ENCODE assay signal across 10 mouse cellular contexts in the genomic region with DNA sequence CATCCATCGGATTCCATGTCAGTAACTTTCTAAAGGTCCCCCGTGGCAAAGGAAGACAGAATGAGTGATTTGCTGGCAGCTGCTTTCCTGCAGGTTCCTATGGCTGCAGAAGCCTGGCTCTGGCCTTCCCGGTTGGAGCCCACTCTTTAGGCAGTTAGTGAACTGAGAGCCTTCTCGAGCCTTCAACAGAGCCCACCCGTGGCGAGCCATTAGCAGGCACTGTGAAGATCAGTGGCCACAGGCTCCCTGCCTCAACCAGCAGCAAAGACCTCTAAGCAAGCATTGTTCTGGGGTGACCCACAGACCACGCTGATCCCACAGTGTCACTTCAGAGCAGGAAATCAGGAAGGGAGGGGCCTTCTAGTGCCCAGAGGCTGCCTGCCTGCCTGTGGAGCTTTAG. TPM values are rescaled to one million over a fixed set of nuclear protein-coding genes. Genes with fewer than 3 reads are reported as not detected.
DNase-seq lines count a peak whose midpoint lies in the region; ATAC-seq and TF ChIP-seq lines count a peak whose summit lies in the region.
"Had no signal": no experiment of that assay in that cellular context is flagged by ENCODE, and none has a peak within 500 bp of the region (broad histone marks: within the 10 kb centered on the region; RNA-seq: fewer than 3 reads in every experiment).

No protein-coding gene starts in this region.

- H3K27ac ChIP-seq in neural tube, embryonic 15.5 days (replicated peaks) = no peak overlapping the region
- no peak overlapping the region for H3K27ac ChIP-seq in forebrain, embryonic 14.5 days (ENCODE audit: low read depth, low read length)
- H3K27ac ChIP-seq in limb, embryonic 14.5 days (replicated peaks; ENCODE audit: low read depth, low read length) = 0 out of 2 replicates have a peak overlapping the region, but pooled peaks have one; percentile 22
- H3K27ac ChIP-seq: lung, embryonic 15.5 days had no signal

- peaks cover 17% of the 10 kb centered on the region; the same call in 1 of the 2 replicates for H3K27me3 ChIP-seq in neural tube, embryonic 15.5 days (replicated peaks)
- H3K27me3 ChIP-seq in forebrain, embryonic 14.5 days (replicated peaks; ENCODE audit: control insufficient read depth, insufficient read depth, low read length) = peaks cover 16% of the 10 kb centered on the region; the same call in 1 of the 2 replicates
- H3K27me3 ChIP-seq in limb, embryonic 14.5 days (ENCODE audit: control insufficient read depth, insufficient read depth, low read length) = no peaks in the 10 kb centered on the region

- peak; percentile 65 for DNase-seq in neural tube, embryonic 10.5 days (ENCODE audit: extremely low spot score, low spot score)
- DNase-seq in forebrain, embryonic 14.5 days (ENCODE audit: low spot score) = peak; percentile 60
- no peak for DNase-seq in limb, embryonic 14.5 days (ENCODE audit: low spot score)
- no peak for DNase-seq in gastrocnemius, postnatal 10 days
- DNase-seq: kidney, postnatal 36 days had no signal

- H3K4me2 ChIP-seq in neural tube, embryonic 15.5 days = no peak overlapping the region
- no peak overlapping the region for H3K4me2 ChIP-seq in forebrain, embryonic 14.5 days (ENCODE audit: low read length)
- no peak overlapping the region for H3K4me2 ChIP-seq in limb, embryonic 14.5 days (replicated peaks; ENCODE audit: low read depth, low read length, severe bottlenecking)
- H3K4me2 ChIP-seq: lung, embryonic 15.5 days had no signal

- no peak for TF ChIP-seq POLR2A in limb, embryonic 14.5 days (IDR thresholded peaks at IDR 0.05; ENCODE audit: borderline replicate concordance, extremely low read depth, insufficient read depth, insufficient read length)

- no peaks in the 10 kb centered on the region for H3K9me3 ChIP-seq in neural tube, embryonic 15.5 days (replicated peaks)
- no peaks in the 10 kb centered on the region for H3K9me3 ChIP-seq in forebrain, embryonic 14.5 days (replicated peaks; ENCODE audit: control insufficient read depth, low read length)
- H3K9me3 ChIP-seq in limb, embryonic 14.5 days (ENCODE audit: control insufficient read depth, low read length) = no peaks in the 10 kb centered on the region
- H3K9me3 ChIP-seq: lung, embryonic 15.5 days had no signal

- H3K36me3 ChIP-seq in neural tube, embryonic 15.5 days = no peaks in the 10 kb centered on the region
- no peaks in the 10 kb centered on the region for H3K36me3 ChIP-seq in forebrain, embryonic 14.5 days (ENCODE audit: control insufficient read depth, insufficient read depth, low read length)
- H3K36me3 ChIP-seq in limb, embryonic 14.5 days (ENCODE audit: control insufficient read depth, insufficient read depth, low read length) = no peaks in the 10 kb centered on the region
- H3K36me3 ChIP-seq: lung, embryonic 15.5 days had no signal

- H3K4me1 ChIP-seq in neural tube, embryonic 15.5 days = peaks cover 25% of the 10 kb centered on the region
- H3K4me1 ChIP-seq in forebrain, embryonic 14.5 days (ENCODE audit: control insufficient read depth, insufficient read depth, low read length) = peaks cover 3% of the 10 kb centered on the region; the same call in 1 of the 2 replicates
- peaks cover 34% of the 10 kb centered on the region for H3K4me1 ChIP-seq in limb, embryonic 14.5 days (ENCODE audit: control insufficient read depth, insufficient read depth, low read length)

- H3K4me3 ChIP-seq in neural tube, embryonic 15.5 days (replicated peaks) = no peak overlapping the region
- no peak overlapping the region for H3K4me3 ChIP-seq in forebrain, embryonic 14.5 days (ENCODE audit: low read depth, low read length)
- no peak overlapping the region for H3K4me3 ChIP-seq in limb, embryonic 14.5 days (replicated peaks; ENCODE audit: low read length)
- H3K4me3 ChIP-seq: lung, embryonic 15.5 days had no signal

- no peak overlapping the region for H3K9ac ChIP-seq in neural tube, embryonic 15.5 days (replicated peaks)
- H3K9ac ChIP-seq in forebrain, embryonic 14.5 days (ENCODE audit: low read length) = no peak overlapping the region
- H3K9ac ChIP-seq in limb, embryonic 14.5 days (ENCODE audit: low read depth, low read length, severe bottlenecking) = peak overlapping the region; percentile 12; the same call in 1 of the 2 replicates
- H3K9ac ChIP-seq: lung, embryonic 15.5 days had no signal

- ATAC-seq in neural tube, embryonic 15.5 days (ENCODE audit: low FRiP score) = no peak
- 0 out of 2 replicates have a peak, but pooled peaks have one; percentile 26 for ATAC-seq in forebrain, embryonic 14.5 days
- no peak for ATAC-seq in limb, embryonic 14.5 days (ENCODE audit: low FRiP score, low read depth)
- ATAC-seq in granulocyte monocyte progenitor cell, adult 5-6 weeks (replicated peaks; ENCODE audit: poor library complexity, severe bottlenecking) = no peak
- ATAC-seq in erythroblast, adult 5-6 weeks (replicated peaks; ENCODE audit: low FRiP score, poor library complexity, severe bottlenecking) = no peak
- ATAC-seq: activated CD4-positive, CD25-positive, alpha-beta regulatory T cell, adult 4 months had no signal

- WGBS in neural tube, embryonic 15.5 days = 20% methylated on average over 7 of the region's 7 CpGs
- WGBS in forebrain, embryonic 14.5 days = 12% methylated on average over 7 of the region's 7 CpGs
- WGBS in limb, embryonic 14.5 days = 31% methylated on average over 7 of the region's 7 CpGs

RNA-seq across cellular contexts. Expression of a gene that starts 13.4 kb away (rescaled TPM):
- polyA plus RNA-seq in neural tube, embryonic 15.5 days (2015; fragmentation: Nextera tagmentation; extraction: Ambion mirVana) = 118 and 123 TPM in 2 replicates
- polyA plus RNA-seq in forebrain, embryonic 14.5 days (2014; fragmentation: Nextera tagmentation; extraction: Ambion mirVana) = 33.2 and 40.1 TPM in 2 replicates
- 294 and 361 TPM in 2 replicates for polyA plus RNA-seq in limb, embryonic 14.5 days (2012; rRNA removed)
- polyA plus RNA-seq in limb, embryonic 14.5 days (2014; fragmentation: Nextera tagmentation; extraction: Ambion mirVana) = 200 and 235 TPM in 2 replicates
- total RNA-seq in gastrocnemius, postnatal 10 days (2021) = 10 to 100 TPM; 25.7 to 30.3 TPM
- 0.26 and 1.1 TPM in 2 replicates for total RNA-seq in granulocyte monocyte progenitor cell, adult 5-6 weeks (2014; fragmentation: Nextera tagmentation)
- 0.78 and 1.9 TPM in 2 replicates for total RNA-seq in granulocyte monocyte progenitor cell, adult 5-6 weeks (2017)
- 2.5 and 5.4 TPM in 2 replicates for total RNA-seq in erythroblast, adult 5-6 weeks (2015; ENCODE audit: low replicate concordance)
- 1.1 and 6.0 TPM in 2 replicates for total RNA-seq in erythroblast, adult 5-6 weeks (2017; ENCODE audit: low replicate concordance)

Comparison
In these comparisons a context has a peak if more than half of its experiments do, and no peak if none do; other contexts are left out.
1. DNase-seq: peak in neural tube, embryonic 10.5 days (single experiment) and forebrain, embryonic 14.5 days (single experiment); none in limb, embryonic 14.5 days (single experiment) and gastrocnemius, postnatal 10 days (single experiment).